Mouse (Mus musculus) MEL (cell line): ENCODE results near the gene Lrrc31. TPM values are rescaled to one million over a fixed set of nuclear protein-coding genes. Genes with fewer than 3 reads are reported as not detected.
A peak's percentile ranks its signal among the peaks of the same experiment; 100 is the strongest.

Experiments
- DNase-seq: peaks from one replicate; pipeline ENCODE4 v3.0.0; 2011; ENCODE audit warnings: low read depth, low spot score
- H3K27ac ChIP-seq: 2 replicates; pipeline ENCODE4 v1.5.1; 2012; ENCODE audit warnings: low read depth, mild to moderate bottlenecking, control low read depth, low read length, moderate library complexity; ENCODE audit not compliant: control insufficient read depth
- H3K27me3 ChIP-seq, 2 experiments: fragments of 150-350 bp in 1 of 2; sonication (generic) in 1 of 2; 2 replicates each; pipeline ENCODE4 v1.6.1; 2012; ENCODE audit warnings: low read length in 2 of 2, mild to moderate bottlenecking in 2 of 2, improper control_type of control experiment in 1 of 2, moderate library complexity in 1 of 2; ENCODE audit not compliant: insufficient read depth in 2 of 2, control insufficient read depth in 1 of 2
- H3K36me3 ChIP-seq, 2 experiments: 2 replicates each; pipeline ENCODE4 v1.6.1; 2012 to 2014; ENCODE audit warnings: low read length in 2 of 2, improper control_type of control experiment in 1 of 2, inconsistent platforms in 1 of 2, mild to moderate bottlenecking in 1 of 2; ENCODE audit not compliant: insufficient read depth in 2 of 2, control insufficient read depth in 1 of 2
- H3K4me1 ChIP-seq, 2 experiments: fragments of 150-350 bp in 1 of 2; sonication (generic) in 1 of 2; 2 replicates each; pipeline ENCODE4 v1.6.1; 2012; ENCODE audit warnings: low read length in 2 of 2, improper control_type of control experiment in 1 of 2, mild to moderate bottlenecking in 1 of 2; ENCODE audit not compliant: insufficient read depth in 2 of 2, control insufficient read depth in 1 of 2
- H3K4me3 ChIP-seq, 2 experiments: fragments of 150-350 bp in 1 of 2; sonication (generic) in 1 of 2; 2 replicates each; pipeline ENCODE4 v1.5.1; 2012; ENCODE audit warnings: low read depth in 2 of 2, low read length in 2 of 2, mild to moderate bottlenecking in 2 of 2, moderate library complexity in 2 of 2, control low read depth in 1 of 2, improper control_type of control experiment in 1 of 2; ENCODE audit not compliant: control insufficient read depth in 1 of 2, insufficient read depth in 1 of 2
- H3K79me2 ChIP-seq: 2 replicates; pipeline ENCODE4 v1.6.1; 2012; ENCODE audit warnings: mild to moderate bottlenecking, low read length, moderate library complexity; ENCODE audit not compliant: control insufficient read depth, poor library complexity, insufficient read depth
- H3K9ac ChIP-seq: 2 replicates; pipeline ENCODE4 v1.6.1; 2012; ENCODE audit warnings: low read depth, mild to moderate bottlenecking, control low read depth, low read length, moderate library complexity; ENCODE audit not compliant: control insufficient read depth, poor library complexity, severe bottlenecking
- H3K9me3 ChIP-seq: fragments of 150-350 bp; sonication (generic); replicated peaks from 2 replicates; pipeline ENCODE4 v1.6.1; 2012; ENCODE audit warnings: mild to moderate bottlenecking, low read length, improper control_type of control experiment, moderate library complexity; ENCODE audit not compliant: insufficient read depth
- CTCF ChIP-seq, 3 experiments: IDR thresholded peaks in 2 of 3; conservative IDR thresholded peaks in 1 of 3; 2 replicates each; pipeline ENCODE4 v1.5.1; 2011 to 2012; ENCODE audit warnings: low read length in 3 of 3, low read depth in 2 of 3, mild to moderate bottlenecking in 2 of 3, improper control_type of control experiment in 1 of 3, inconsistent platforms in 1 of 3, mixed read lengths in 1 of 3, moderate library complexity in 1 of 3; ENCODE audit not compliant: control insufficient read depth in 1 of 3, insufficient read depth in 1 of 3, poor library complexity in 1 of 3, severe bottlenecking in 1 of 3
- E2F4 ChIP-seq: IDR thresholded peaks from 2 replicates; pipeline ENCODE4 v1.6.1; 2011; ENCODE audit warnings: low read depth, low read length, improper control_type of control experiment, borderline replicate concordance
- GABPA ChIP-seq: IDR thresholded peaks from 2 replicates; pipeline ENCODE4 v1.6.1; 2012; ENCODE audit warnings: low read depth, mild to moderate bottlenecking, inconsistent platforms, low read length, improper control_type of control experiment, moderate library complexity
- JUND ChIP-seq: IDR thresholded peaks from 2 replicates; pipeline ENCODE4 v1.6.1; 2011; ENCODE audit warnings: low read depth, mild to moderate bottlenecking, improper control_type of control experiment, low read length
- MEF2A ChIP-seq: IDR thresholded peaks from 2 replicates; pipeline ENCODE4 v1.6.1; 2014; ENCODE audit warnings: low read depth, mild to moderate bottlenecking, inconsistent platforms, low read length, improper control_type of control experiment; ENCODE audit not compliant: poor library complexity, insufficient replicate concordance, severe bottlenecking; ENCODE audit errors: extremely low read depth
- MXI1 ChIP-seq: IDR thresholded peaks from 2 replicates; pipeline ENCODE4 v1.6.1; 2011; ENCODE audit warnings: mild to moderate bottlenecking, low read depth, low read length, improper control_type of control experiment
- MYB ChIP-seq: IDR thresholded peaks from 2 replicates; pipeline ENCODE4 v1.6.1; 2011; ENCODE audit warnings: mild to moderate bottlenecking, low read depth, low read length, improper control_type of control experiment
- MYC ChIP-seq: IDR thresholded peaks from 2 replicates; pipeline ENCODE4 v1.6.1; 2011; ENCODE audit warnings: low read depth, mild to moderate bottlenecking, low read length, improper control_type of control experiment, moderate library complexity
- NRF1 ChIP-seq: IDR thresholded peaks from 2 replicates; pipeline ENCODE4 v1.6.1; 2014; ENCODE audit warnings: low read depth, mild to moderate bottlenecking, inconsistent platforms, low read length, improper control_type of control experiment, moderate library complexity; ENCODE audit not compliant: poor library complexity, insufficient read depth, severe bottlenecking
- POLR2A ChIP-seq, 2 experiments: IDR thresholded peaks; 2 replicates each; pipeline ENCODE4 v1.6.1; 2011 to 2012; ENCODE audit warnings: low read length in 2 of 2, mild to moderate bottlenecking in 2 of 2, control low read depth in 1 of 2, improper control_type of control experiment in 1 of 2, low read depth in 1 of 2, moderate library complexity in 1 of 2; ENCODE audit not compliant: control insufficient read depth in 1 of 2, insufficient read depth in 1 of 2, poor library complexity in 1 of 2
- RAD21 ChIP-seq: IDR thresholded peaks from 2 replicates; pipeline ENCODE4 v1.6.1; 2011; ENCODE audit warnings: mild to moderate bottlenecking, low read depth, low read length, improper control_type of control experiment
- SMC3 ChIP-seq: IDR thresholded peaks from 2 replicates; pipeline ENCODE4 v1.6.1; 2011; ENCODE audit warnings: low read depth, low read length, improper control_type of control experiment
- TBP ChIP-seq: IDR thresholded peaks from 2 replicates; pipeline ENCODE4 v1.8.0; 2011; ENCODE audit warnings: low read depth, low read length, improper control_type of control experiment
- TCF12 ChIP-seq: IDR thresholded peaks from 2 replicates; pipeline ENCODE4 v1.6.1; 2014; ENCODE audit warnings: low read depth, mild to moderate bottlenecking, inconsistent platforms, low read length, improper control_type of control experiment, moderate library complexity
- UBTF ChIP-seq: IDR thresholded peaks from 2 replicates; pipeline ENCODE4 v1.6.1; 2012; ENCODE audit warnings: low read depth, mild to moderate bottlenecking, inconsistent platforms, low read length, improper control_type of control experiment, moderate library complexity, borderline replicate concordance; ENCODE audit not compliant: insufficient read depth
- USF1 ChIP-seq: IDR thresholded peaks from 2 replicates; pipeline ENCODE4 v1.6.1; 2014; ENCODE audit warnings: low read depth, mild to moderate bottlenecking, inconsistent platforms, low read length, improper control_type of control experiment, moderate library complexity
- polyA plus RNA-seq, 2 experiments: library from polyadenylated mRNA; stranded (reverse) in 1 of 2; unstranded in 1 of 2; fragments of >175 nt in 1 of 2; fragments of >200 nt in 1 of 2; gene quantifications; 2 replicates each; pipeline versions ENCODE4 v1.2.1 to v1.2.4; 2012; ENCODE audit warnings: low replicate concordance in 2 of 2, low read depth in 1 of 2; ENCODE audit not compliant: insufficient read length in 2 of 2, insufficient read depth in 1 of 2, missing spikeins in 1 of 2
- total RNA-seq: library from RNA; depleted of rRNA; stranded (reverse); fragments of 300-350 nt; gene quantifications from 2 replicates; pipeline ENCODE4 v1.2.3, GENCODE M21; 2012

Lrrc31 gene
- total and polyA plus RNA-seq, 3 experiments = 0.03 TPM; not detected in 2

GRCm38 (mm10) chr3:30723179-30723578 is 23.5 kb upstream of the Lrrc31 start:
- Histone ChIP-seq H3K4me3 (no peak overlapping the region), H3K9me3 (no peaks in the 10 kb centered on the region), H3K27me3 (no peaks in the 10 kb centered on the region), H3K27ac (no peak overlapping the region), H3K9ac (no peak overlapping the region), H3K79me2 (no peaks in the 10 kb centered on the region), H3K36me3 (peaks cover 0 to 2% of the 10 kb centered on the region in 2 experiments; a peak in 2 of 4 replicates), H3K4me1 (peaks cover 5 to 7% of the 10 kb centered on the region in 2 experiments)
- TF ChIP-seq USF1 (no peak), MYC (no peak), E2F4 (no peak), NRF1 (no peak), UBTF (no peak), MXI1 (no peak), JUND (no peak), MYB (no peak), GABPA (no peak), SMC3 (no peak), CTCF (IDR thresholded peaks at IDR 0.05 in 2 of 3, conservative IDR thresholded peaks at IDR 0.05 in 1 of 3; ENCODE audit: control insufficient read depth in 1 of 3, insufficient read depth in 1 of 3, low read depth in 2 of 3, low read length in 3 of 3, poor library complexity in 1 of 3, severe bottlenecking in 1 of 3) (no peak), TCF12 (no peak)
- no peak for DNase-seq

DNA sequence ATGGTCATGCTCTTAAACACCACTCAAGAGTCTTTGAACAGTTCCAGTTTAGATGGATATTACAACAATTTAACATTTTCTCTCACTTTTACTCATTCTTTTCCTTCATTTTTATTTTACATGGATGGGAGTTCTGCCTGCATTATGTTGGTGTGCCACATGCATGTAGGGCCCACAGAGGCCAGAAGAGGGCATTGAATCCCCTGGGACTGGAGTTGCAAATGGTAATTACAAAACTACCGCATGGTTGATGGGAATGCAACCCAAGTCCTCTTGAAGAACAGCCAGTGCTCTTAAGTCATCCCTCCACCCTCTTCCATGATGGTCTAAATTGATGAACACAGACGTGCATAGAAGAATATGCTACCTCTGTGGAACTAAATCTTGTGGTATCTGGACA is 22.8 kb upstream of the Lrrc31 start:
- DNase-seq = no peak
- no peak overlapping the region for H3K4me3 ChIP-seq
- no peak overlapping the region for H3K9ac ChIP-seq
- H3K36me3 ChIP-seq = peaks cover 0 to 5% of the 10 kb centered on the region in 2 experiments; a peak in 2 of 4 replicates
- peaks cover 9 to 13% of the 10 kb centered on the region in 2 experiments for H3K4me1 ChIP-seq
- TF ChIP-seq MEF2A (no peak), POLR2A (IDR thresholded peaks at IDR 0.05; ENCODE audit: control insufficient read depth in 1 of 2, insufficient read depth in 1 of 2, low read depth in 1 of 2, low read length in 2 of 2, poor library complexity in 1 of 2) (no peak), TBP (no peak), CTCF (IDR thresholded peaks at IDR 0.05 in 2 of 3, conservative IDR thresholded peaks at IDR 0.05 in 1 of 3; ENCODE audit: control insufficient read depth in 1 of 3, insufficient read depth in 1 of 3, low read depth in 2 of 3, low read length in 3 of 3, poor library complexity in 1 of 3, severe bottlenecking in 1 of 3) (peak in 2 of 3 experiments; percentile 9 to 18; a peak in 1 of 6 replicates), RAD21 (peak; percentile 21), MXI1 (no peak), MYB (no peak)
- H3K9me3 ChIP-seq = no peaks in the 10 kb centered on the region
- H3K27ac ChIP-seq = no peak overlapping the region
- H3K79me2 ChIP-seq = no peaks in the 10 kb centered on the region
- H3K27me3 ChIP-seq = no peaks in the 10 kb centered on the region
